Mouse (Mus musculus): ENCODE measurements around the gene Cd4.

Gene Cd4

DNA sequence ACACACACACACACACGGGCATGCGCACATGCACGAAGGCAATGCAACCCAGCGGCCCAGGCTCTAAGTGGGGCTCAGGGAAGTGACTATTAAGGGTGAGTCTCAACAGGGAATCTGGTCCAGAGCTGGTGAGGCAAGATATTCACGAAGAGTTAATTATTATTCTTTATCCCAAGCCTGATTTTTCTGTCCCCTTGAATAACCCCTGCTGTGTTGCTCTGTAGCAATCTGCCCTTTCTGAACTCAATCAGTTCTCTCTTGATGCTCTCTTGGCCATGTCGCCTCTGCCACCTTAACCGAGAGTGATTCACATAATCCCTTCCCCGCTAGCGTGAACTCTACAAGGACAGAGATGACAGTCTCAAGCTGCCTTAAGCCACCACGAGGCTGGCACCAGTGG lies 4.7 kb downstream of the Cd4 start:
- no peak for DNase-seq

DNA sequence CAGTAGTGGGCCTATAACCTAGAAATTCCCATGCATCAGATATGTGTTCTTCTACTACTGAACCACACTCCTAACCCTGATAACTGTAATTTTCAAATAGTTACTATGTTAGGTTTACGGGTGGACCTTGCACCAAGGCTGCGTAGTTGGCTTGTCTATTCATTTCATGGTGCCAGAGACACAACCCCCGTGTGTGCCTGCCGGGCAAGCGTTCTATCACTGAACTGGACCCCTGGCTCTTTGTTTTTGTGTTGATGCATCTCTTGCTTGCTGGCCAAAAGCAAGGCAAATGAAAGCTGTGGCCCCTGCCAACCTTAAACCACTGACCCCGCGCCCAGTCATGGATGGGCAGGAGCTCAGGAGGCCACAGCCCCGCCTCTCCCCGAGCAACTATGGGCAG lies 6.2 kb downstream of the Cd4 start:
- no peak for DNase-seq

DNA sequence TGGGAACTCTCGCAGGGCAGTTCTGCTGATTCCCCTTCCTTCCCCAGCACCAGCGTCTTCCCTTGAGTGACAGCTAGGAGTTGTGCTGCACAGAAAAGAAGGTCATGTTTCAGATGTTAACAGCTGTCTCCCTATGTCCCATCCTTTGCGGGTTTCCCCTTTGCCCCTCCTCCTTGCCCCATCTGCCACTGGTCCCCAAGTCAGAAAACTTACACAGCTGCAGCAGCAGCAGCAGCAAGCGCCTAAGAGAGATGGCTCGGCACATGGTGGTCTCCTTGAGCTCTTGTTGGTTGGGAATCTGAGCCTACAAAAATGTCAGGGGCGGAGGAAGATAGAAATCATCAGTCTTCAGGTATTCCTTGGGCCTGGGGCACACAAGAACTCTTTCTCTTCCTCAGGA lies 8.6 kb downstream of the Cd4 start:
- DNase-seq, result no peak

DNA sequence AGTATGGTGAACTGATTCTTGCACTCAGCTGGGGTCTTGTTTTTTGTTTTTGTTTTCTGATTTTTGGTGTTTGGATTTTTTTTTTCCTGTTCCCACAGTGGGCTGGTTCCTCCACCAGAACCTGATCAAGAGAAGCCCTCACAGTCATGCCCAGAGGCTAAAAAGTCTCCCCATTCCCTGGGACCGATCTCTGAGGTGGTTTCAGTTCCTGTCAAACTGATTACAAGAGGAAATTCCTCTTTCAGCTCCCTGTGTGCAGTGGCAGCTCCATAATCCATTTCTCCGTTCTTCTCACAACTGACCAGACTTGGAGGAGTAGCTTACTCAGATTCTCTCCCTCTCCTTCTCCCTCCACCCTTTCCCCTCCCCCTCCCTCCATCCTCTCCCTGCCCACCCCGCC lies 13.7 kb downstream of the Cd4 start:
- DNase-seq, result no peak

DNA sequence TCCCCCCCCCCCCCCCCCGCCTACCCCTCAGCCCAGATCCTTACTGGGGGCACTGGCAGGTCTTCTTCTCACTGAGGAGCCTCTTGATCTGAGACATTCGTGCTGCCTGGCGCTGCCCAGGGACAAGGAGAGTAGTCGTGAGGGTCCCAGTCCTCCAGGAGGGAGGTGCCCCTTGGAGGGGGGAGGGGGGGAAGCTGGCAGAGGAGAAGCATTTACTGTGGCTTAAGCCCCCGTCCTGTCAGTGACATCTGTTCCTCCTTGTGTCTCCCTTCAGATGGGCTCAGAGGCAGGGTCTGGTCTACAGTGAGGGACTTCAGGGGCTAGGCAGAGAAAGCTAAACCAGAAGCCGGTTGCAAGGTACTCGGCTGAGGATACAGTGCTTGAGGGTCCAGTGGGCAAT lies 21.5 kb downstream of the Cd4 start:
- DNase-seq, result no peak

DNA sequence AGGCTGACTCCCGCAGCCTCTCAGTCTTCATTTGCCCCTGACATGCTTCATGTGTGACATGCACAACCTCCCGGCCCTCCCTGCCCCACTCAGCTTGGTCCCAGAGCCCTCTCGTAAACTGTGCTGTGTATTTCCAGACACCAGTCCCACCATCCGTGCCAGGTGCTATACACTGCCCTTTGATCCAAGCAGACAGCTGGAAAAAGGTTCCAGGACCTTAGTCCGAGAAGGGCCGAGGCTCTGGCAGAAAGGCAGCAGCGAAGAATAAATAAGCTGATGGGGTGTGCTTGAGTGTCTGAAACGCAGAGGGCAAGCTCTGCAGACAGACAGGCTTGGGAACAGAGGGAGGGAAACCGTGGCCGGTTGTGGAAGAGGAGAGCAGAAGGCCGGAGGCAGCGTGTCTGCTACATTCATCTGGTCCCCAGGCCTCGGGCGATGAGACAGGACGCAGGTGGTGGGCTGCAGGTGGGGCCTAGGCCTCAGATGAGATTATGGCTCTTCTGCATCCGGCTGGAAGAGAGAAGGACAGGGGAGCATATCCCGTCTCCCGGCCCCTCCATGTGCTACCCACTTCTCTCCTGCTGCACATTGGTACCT lies 22.2 kb downstream of the Cd4 start:
- DNase-seq, result peak; percentile 16

DNA sequence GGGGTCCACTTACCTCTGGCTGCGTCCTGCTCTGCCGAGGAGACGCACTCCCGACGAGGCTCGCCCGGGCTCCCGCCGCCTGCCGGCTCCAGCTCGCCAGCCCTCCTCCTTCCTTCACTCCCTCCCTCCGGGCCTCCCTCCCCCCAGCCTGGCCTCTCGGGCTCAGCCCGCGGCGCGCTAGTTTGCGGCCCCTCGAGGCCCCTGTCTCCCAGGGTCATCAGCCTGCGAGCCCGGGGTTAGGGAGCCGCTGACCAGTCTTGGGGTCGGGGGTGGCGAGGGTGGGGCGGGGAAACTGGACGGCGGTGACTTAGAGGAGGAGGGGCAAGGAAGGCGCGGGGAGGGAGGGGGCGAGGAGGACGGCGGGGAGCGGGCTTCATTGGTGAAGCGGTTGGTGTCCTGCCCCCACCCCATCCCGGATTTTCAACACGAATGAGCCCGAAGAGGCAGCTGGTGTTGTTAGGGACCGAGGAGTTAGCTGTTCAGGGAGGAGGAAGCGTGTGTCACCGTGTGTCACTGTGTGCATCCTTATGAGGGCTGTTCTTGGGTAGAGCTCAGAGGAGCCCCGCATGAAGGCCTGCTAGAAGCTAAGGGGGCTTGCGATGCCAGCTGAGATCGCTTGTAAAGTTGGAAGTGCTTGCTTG lies 24.2 kb downstream of the Cd4 start, which contains the start of gene Gpr162:
Gene Gpr162, minus strand, starts transcription at position 326 of the 641 bp plus-strand sequence.
- peak; percentile 58 for DNase-seq

DNA sequence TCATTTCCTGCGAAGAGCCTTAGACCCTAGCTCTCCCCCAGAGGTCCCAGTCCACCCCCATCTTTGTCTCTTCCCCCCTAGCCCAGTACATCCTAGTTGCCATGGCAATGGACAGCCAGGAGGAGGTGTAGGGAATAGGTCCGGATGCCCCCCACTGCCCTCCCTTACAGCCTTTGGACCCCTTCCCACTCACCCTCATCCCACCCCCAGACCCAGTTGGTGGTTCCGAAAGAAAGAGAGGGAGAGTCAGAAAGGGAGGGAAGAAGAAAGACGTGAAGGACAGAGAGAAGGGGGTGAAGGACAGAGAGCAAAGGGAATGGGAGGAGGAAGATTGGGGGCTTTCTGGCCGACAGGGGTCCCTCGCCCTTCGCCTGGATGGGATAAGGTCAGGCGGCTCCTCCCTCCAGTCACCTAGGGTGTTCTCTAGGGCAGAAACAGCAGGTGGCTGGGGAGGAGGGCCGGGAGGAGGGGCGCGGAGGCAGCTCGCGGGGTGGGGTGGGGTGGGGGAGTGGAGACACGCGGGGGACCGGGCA lies 24.8 kb downstream of the Cd4 start:
- DNase-seq, result no peak

DNA sequence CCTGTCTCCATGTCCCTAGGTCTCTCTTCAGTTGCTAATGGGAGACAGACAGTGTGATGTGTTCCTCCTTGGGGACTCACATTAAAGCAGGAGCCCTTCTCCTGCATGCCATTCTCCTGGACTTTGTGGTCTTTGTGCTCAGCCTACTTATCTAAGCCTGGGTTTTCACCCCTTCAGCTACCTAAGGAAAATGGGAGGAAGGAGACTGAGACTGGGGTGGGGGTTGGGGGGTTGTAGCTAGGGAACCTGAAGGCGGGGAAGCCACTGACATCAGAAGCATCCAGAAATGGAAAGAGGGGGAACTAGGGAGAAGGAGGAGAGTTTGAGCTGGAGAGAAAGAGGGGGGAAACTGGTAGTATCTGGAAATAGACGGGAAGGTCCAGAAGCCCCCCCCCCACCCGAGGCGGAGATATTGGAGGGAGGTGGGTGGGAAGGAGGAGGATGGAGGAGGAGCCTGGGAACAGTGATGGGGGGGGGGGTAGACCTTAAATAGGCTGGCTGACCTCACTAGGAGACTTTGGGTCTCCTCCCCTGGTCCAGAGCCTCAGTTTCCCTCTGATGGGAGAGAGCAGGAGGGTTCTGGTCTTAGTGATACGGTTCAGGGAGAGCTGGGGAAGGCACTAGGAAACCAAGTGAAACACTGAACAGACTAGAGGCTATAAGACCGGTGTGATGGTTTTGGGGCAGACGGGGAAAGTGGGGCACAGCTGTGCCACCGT lies 25.5 kb downstream of the Cd4 start:
- no peak for DNase-seq

DNA sequence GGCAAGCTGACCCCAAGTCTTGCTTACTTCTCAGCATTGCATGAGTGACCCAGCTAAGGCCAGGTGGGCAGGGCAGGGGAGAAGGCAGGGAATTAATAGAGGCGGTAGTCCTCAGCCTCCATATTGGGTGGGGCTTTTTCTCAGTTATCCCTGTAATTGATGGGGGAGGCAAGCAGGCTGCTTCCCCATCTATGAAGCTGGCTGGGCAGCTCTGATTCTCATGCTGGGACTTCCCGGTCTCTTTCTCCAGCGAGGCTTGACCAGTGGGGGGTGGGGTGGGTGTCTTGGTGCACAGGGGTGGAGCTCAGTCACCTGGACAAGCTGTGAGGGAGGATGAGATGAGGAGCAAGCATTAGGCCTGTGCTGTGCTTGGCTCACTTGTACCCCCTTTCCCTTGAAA lies 26.2 kb downstream of the Cd4 start:
- no peak for DNase-seq

DNA sequence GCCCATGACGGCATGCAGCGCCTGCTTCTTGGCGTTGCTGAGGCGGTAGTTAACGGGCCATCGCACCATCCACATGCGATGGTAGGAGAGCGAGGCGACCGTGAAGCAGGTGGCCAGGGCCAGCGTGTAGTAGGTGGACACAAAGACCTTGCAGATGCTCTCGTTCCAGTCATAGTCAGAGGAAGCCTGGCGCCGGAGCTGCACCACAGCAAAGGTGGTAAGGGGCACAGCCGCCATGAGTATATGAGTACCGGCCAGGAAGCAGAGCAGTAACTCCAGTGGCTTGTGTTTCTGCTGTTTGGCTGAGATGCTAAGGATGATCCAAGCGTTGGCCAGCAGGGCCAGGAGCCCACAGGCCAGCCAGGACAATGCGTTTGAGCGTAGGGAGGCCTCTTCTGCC lies 26.8 kb downstream of the Cd4 start:
- DNase-seq, result no peak

DNA sequence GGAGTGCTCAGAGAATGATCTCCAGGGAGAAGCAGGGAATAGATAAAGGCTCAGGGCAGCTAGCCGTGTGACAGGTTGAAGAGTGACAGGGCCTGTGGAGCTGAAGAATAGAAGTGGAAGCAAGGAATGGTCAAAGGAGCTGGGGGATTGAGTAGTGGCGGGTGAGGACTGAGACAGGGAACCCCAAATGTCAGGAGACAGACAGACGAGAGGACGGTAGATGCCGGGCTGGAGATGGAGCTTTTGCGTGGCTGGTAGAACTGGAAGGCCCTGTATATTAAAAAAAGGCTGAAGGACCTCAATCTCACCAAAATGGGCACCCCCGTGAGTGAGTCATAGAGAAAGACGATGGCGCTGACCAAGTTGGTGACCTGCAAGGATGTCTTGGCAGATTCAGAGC lies 27.5 kb downstream of the Cd4 start:
- no peak for DNase-seq

DNA sequence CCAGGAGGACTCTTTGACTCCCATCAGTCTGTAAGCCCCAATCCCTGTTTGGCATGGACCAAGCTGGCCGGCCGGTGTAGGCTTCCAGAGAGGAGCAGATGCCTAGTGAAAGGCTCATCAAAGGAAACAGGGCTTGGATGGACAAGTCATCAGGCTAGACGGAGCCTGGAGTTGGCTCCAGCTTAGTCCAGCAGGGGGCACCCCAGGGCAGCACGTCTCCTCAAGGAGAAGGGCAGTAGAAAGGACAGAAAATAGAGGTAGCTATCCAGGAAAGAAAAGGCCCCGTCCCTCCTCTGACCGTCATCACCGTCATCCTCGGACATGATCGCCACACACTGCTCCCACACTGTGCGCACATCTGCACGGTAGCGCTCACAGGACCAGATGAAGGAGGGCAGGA lies 28.3 kb downstream of the Cd4 start:
- DNase-seq, result peak; percentile 90

DNA sequence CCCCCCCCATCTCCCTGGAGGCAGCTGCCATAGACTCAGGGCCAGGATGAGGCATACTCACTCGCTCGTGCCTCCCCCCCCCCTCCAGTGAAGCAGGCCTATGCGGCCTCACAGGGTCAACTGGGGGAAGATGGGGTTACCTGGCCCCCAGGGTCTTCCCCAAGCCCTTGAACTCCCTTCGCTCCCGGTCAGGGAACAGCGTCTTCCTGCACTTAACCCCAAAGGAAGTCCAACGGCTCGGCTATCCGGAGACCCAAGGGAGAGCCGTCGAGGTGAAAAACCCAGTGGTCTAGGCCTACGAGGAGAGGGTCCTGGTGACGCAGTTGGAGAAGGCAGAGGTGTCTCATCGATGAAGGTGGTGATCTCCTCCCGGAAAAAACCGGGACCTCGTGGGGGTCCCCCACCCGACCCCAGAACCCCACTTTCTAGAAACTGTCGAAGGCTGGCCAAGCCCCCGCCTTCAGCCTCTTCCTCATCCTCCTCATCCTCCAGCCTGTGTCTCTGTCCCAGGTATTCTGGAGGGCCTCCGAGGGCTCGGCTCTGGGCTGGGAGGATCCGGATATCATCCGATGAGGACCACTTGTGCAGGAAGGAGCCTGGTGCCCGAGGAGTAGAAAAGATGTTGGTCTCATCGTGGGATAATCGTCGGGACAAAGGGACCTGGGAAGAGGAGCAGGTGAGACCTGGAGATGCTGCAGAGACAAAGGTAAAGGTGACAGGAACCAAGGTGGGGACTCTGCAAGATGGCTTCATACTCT lies 29.3 kb downstream of the Cd4 start:
- DNase-seq, result no peak

DNA sequence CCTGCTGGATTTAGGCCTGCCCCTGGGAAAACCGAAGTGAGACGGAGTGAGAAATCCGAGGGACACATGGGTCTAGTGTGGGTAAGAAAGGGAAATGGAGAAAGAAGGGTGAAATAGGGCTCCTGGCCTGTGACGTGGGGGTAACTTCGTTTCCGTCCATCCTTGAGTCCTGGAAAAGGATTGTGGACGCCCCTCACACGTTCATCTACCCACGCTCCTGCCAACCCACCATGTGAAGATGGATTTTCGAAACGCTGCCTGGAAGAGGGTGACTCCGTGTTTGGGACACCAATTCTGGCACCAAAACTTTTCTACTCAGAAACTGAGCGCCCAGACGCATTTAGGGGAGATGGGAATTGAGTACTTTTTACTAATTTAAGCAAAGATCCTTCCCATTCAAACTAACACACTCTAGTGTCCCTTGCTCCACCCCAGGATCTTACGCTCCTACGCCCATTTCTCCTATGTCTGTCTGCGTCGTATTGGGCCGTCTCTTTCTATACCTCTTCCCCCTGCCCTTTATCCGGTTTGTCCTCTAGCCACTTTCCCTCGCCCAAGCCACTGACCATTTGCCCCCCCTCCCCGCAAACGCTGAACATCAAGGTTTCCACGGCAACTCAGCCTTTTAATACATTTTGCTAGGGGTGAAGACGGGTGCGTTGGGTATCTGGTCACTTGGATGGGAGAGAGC lies 30.0 kb downstream of the Cd4 start:
- DNase-seq, result no peak

DNA sequence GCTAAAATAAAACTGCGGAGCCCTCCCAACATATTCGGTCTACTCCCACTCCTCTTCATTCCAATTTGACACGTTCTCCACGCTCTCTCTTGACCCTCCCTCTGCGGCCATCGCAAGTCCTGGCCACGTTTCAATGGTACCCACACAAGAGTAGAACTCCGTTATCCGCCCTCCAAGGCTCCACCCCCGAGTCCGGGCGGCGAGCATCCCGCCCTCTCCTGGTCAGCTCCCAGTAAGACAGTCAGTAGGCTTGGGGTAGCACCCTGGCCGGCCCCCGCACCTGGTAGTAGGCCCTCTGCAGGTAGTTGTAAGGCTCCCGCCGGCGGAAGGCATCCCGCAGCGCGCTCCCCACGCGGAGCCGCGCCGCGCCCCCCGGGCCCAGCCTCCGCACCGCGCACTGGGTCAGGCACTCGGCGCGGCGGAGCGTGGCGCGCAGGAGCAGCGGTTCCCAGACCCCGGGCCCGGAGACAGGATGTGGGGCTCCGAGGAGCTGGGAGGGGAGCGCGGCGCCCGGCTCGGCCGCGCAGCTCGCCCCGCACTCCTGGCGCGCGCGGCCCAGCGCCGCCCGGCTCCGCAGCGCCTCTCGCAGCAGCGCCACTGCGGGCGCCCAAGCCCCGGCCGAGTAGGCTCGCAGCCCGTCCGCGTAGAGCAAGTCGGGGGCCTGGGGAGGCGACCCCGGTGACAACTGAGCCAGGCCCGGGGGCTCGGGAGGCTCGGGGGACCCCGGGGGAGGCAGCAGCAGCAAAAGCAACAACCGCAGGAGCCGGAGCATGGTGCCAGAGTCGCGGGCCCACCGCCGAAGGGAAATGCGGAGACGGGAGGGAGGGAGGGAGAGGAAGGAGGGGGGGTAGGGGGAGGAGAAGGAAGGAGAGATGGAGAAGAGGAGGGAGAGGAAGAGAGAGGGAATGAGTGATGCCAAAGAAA lies 30.8 kb downstream of the Cd4 start, which contains the start of gene P3h3:
Gene P3h3, minus strand, starts transcription at position 837 of the 924 bp plus-strand sequence.
- DNase-seq, result peak; percentile 78

DNA sequence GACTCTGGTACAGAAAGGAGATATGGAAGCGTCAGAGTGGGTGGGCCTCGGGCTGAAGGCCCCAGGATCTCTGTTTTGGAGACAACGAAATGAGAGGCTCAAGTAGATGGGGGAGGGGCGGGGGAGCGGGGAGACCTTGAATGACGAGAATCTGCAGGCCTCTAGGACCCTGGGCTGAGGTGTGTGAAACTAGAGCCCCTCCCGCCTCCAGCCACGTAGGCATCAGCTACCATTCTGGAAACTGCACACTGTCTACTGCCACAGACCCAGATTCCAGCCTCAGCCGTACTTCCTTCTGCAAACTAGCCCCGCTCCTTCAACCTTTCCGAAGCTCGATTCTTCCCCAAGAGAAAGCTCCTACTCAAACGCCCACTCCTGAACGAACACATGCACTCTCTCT lies 31.7 kb downstream of the Cd4 start:
- no peak for DNase-seq

DNA sequence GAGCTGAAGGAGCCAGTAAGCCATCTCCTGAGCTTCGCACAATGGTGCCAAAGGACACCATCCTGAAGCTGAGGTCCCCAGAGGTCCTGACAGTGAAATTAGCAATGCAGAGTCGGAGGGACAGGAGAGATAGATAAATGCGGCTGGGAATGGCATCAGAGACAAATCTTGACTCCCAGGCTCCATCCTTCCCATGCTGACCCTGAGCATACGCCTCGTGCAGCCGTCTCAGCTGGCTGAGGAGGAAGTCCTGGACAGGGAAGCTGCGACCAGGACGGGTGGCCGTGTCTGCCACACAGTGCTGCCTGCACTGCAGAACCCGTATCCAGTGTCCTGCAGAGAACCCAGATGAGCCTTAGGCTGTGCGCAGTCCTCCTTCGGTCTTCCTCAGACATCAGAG lies 33.4 kb downstream of the Cd4 start:
- no peak for DNase-seq

DNA sequence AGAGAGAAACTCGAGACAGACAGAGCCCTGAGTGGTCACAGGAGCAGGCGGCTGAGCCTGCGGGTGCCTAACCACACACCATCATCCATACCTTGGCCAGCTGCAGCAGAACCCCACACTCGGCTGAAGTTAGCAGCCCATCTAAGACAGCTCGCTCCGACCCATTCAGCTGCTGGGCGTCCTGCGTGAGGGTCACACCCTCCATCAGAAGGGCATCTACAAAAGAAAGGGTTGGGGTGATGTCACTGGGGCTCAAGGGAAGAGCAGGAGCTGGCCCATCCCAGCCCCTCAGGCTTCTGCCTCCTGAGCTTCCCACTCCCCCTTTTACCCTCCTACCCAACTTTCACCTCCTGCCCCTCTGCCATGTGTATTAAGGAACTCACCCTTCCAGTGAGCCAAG lies 37.5 kb downstream of the Cd4 start:
- no peak for DNase-seq

DNA sequence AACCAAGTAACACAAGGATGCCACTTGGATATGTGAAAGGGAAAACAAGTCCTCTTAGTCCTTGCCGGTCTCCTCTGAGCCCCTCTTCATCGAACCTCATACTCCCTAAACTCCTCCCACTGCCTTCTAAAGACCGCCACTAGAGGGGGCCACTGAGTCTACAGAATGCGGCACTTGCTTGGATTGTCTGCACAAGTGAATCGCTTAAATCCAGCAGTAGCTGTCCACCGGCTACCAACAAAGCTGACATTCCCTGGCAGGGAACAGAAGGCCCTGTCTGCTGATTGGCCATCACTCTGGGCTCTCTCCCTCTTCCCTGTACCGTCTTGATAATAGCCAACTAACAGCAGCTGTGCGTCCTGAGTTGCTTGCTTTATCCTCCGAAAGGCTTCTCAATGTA lies 40.7 kb downstream of the Cd4 start:
- DNase-seq, result peak; percentile 93

All from kidney, adult 18-20 months (tissue).